Mouse (Mus musculus) neutrophil, adult 59 days (primary cell): ENCODE data around the gene Trnau1ap. TPM values are rescaled to one million over a fixed set of nuclear protein-coding genes. Genes with fewer than 3 reads are reported as not detected.

Experiments used
- total RNA-seq, 2 experiments: library from RNA; stranded (reverse); gene quantifications; 1 replicate in 1 of 2; 2 replicates in 1 of 2; pipeline ENCODE4 v1.2.4; 2023

Trnau1ap gene
- 10 to 100 TPM; 12.6 to 15.6 TPM for total RNA-seq

GRCm38 (mm10) chr4:132329115-132329834 is at the start of gene Trnau1ap:
Gene Trnau1ap (minus strand): TSS chr4:132329538.

GRCm38 (mm10) chr4:132353481-132353885 is 24.1 kb upstream of the Trnau1ap start, which contains the start of gene Rcc1:
Gene Rcc1 (minus strand): TSS chr4:132353605.

DNA sequence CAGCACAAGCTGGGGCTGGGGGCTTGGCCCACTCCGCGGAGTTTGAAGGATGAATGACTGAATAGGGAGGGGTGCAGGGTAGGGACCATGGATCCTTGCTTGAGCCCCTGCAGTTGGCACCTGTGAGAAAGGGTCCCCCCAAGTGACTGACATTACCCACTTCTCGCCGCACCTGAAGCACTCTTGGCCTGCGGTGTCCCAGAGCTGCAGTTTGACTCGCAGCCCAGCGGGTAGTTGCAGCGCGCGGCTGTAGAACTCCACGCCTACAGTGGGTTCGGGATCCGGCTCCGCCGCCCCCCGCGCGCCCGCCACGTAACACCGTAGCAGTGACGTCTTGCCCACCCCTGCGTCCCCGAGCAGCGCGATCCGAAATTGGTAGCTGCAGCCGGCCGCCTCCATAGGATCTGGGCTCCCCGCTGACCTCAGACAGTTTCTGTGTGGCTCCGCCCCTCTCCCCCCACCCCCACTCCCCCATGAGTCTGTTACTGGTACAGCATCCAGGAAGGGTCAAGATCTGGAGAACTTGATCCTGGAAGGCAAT is 26.3 kb downstream of the Trnau1ap start, which contains the start of gene Rab42:
Rab42 (minus strand) TSS at position 447 of the 541 bp plus-strand sequence.

DNA sequence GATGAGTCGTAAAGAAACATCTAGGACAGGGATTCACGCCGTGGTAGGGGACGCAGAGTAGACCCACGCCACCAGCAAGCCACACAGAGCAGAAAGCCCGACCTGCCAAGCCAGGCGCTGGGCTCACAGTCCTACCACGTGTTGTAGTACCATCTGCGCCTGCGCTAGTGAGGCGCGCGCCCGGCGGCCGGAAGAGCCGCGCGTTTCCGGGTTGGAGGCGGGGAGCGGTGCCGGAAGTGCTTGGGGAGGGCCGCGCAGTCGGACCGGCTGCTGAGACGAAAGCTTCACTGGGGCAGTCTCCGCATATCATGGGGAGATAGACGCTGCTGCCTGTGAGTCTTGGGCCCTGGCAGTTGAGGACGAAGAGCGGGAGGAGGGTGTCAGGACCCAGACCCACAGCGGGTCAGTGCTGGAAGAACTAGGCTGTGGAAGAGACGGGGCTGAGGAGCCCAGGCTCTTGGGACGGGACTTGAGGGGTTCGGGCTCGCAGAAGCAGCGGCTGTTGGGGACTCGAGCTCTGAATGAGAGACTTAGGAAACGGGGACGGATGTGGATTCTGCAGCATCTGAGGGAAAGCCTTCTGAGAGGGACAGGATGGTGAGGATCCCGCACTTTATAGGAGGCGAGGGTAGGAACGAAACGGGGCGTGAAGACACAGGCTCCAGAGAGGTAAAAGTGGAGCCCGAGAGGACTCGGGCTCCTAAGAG is 55.0 kb downstream of the Trnau1ap start, which contains the start of gene Taf12:
Taf12 (plus strand) TSS at position 220 of the 707 bp plus-strand sequence.

Other genes starting within 250 kb of the Trnau1ap start
- not detected for gene Oprd1, start 185.1 kb downstream of the Trnau1ap start, total RNA-seq
- gene Ythdf2, start 117.2 kb downstream of the Trnau1ap start, total RNA-seq, result 10 to 100 TPM; 36.5 to 41.0 TPM
- 10 to 100 TPM; 32.2 to 39.5 TPM for gene Gmeb1, start 67.9 kb downstream of the Trnau1ap start, total RNA-seq
- 10 to 100 TPM; 30.4 to 35.6 TPM for gene Taf12, start 55.2 kb downstream of the Trnau1ap start, total RNA-seq
- gene Rab42, start 26.2 kb downstream of the Trnau1ap start, total RNA-seq, result under 1 TPM in 1 of 2 experiments, not detected in 1; 0.53 TPM
- 10 to 100 TPM; 23.5 to 27.1 TPM for gene Rcc1, start 24.1 kb upstream of the Trnau1ap start, total RNA-seq
- 10 to 100 TPM; 20.9 to 24.7 TPM for gene Phactr4, start 93.0 kb upstream of the Trnau1ap start, total RNA-seq
- 1 to 10 TPM; 7.8 to 9.7 TPM for gene Med18, start 134.4 kb upstream of the Trnau1ap start, total RNA-seq
- gene Sesn2, start 181.0 kb upstream of the Trnau1ap start, total RNA-seq, result 10 to 100 TPM; 45.0 to 47.2 TPM
- gene Atpif1, start 204.1 kb upstream of the Trnau1ap start, total RNA-seq, result 100 to 1,000 TPM; 131 to 153 TPM
- 10 to 100 TPM; 61.6 to 68.9 TPM for gene Dnajc8, start 206.0 kb upstream of the Trnau1ap start, total RNA-seq
- 10 to 100 TPM; 65.2 to 68.0 TPM for gene Ptafr, start 234.5 kb upstream of the Trnau1ap start, total RNA-seq